Mouse (Mus musculus) megakaryocyte, embryonic 14.5 days (primary cell): ENCODE results near the gene Tll2. TPM values are rescaled to one million over a fixed set of nuclear protein-coding genes. Genes with fewer than 3 reads are reported as not detected.

ENCODE experiments used
- H3K27me3 ChIP-seq: replicated peaks from 2 replicates; pipeline ENCODE3; 2012; ENCODE audit warnings: inconsistent platforms
- H3K36me3 ChIP-seq: replicated peaks from 2 replicates; pipeline ENCODE3; 2012; ENCODE audit warnings: low read length, inconsistent platforms, mixed read lengths
- H3K4me1 ChIP-seq: 2 replicates; pipeline ENCODE4 v1.6.1; 2012; ENCODE audit warnings: inconsistent platforms
- H3K4me3 ChIP-seq: replicated peaks from 2 replicates; pipeline ENCODE3; 2012; ENCODE audit warnings: moderate library complexity, mild to moderate bottlenecking, inconsistent platforms
- H3K9me3 ChIP-seq: 2 replicates; pipeline ENCODE4 v1.6.1; 2012; ENCODE audit warnings: inconsistent platforms
- FLI1 ChIP-seq: IDR thresholded peaks from 2 replicates; pipeline ENCODE4 v1.6.1; 2012; ENCODE audit warnings: low read length, inconsistent platforms, mixed read lengths
- GATA1 ChIP-seq: IDR thresholded peaks from 3 replicates; pipeline ENCODE4 v1.6.1; 2012; ENCODE audit warnings: mixed read lengths, low read length, inconsistent platforms, borderline replicate concordance
- polyA plus RNA-seq: library from polyadenylated mRNA; stranded (reverse); fragments of >175 nt; gene quantifications from 2 replicates; pipeline ENCODE4 v1.2.3, GENCODE M21; 2012; ENCODE audit warnings: low replicate concordance; ENCODE audit not compliant: insufficient read depth

The Tll2 gene
- polyA plus RNA-seq, 1 experiment, result not detected

GRCm38 (mm10) chr19:41081589-41081988 lies 125.0 kb downstream of the Tll2 start:
- H3K27me3 ChIP-seq, result peaks cover 36% of the 10 kb centered on the region
- no peaks in the 10 kb centered on the region for H3K9me3 ChIP-seq
- no peak overlapping the region for H3K4me3 ChIP-seq
- peaks cover 22% of the 10 kb centered on the region for H3K4me1 ChIP-seq
- TF ChIP-seq GATA1 (no peak), FLI1 (no peak)
- no peaks in the 10 kb centered on the region for H3K36me3 ChIP-seq

DNA sequence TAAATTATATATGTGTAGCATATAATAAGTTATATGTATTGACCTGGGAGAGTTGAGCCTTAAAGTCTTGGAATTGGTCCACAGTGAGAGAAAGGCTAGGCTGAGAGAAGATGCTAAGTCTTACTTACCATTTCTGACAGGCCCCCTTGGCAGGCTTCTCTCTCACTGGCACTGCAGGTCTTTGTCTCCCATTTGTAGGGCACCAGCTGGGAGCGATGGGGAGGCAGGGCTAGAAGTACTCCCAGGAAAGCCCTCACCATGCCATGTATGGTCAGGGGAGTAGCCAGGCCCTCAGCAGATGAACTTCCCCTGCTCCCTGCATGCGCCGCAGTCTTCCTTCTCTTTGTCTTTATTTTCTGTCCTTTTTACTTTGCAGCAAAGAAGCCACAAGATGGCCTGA lies 129.7 kb downstream of the Tll2 start, which contains the start of gene Opalin:
Gene Opalin (minus strand): TSS at position 208 of the 400 bp plus-strand sequence.
- peaks cover 7% of the 10 kb centered on the region for H3K27me3 ChIP-seq
- H3K4me1 ChIP-seq, result peaks cover 16% of the 10 kb centered on the region
- TF ChIP-seq FLI1 (no peak), GATA1 (no peak)
- no peaks in the 10 kb centered on the region for H3K36me3 ChIP-seq
- no peaks in the 10 kb centered on the region for H3K9me3 ChIP-seq
- no peak within 1 kb of the TSS for H3K4me3 ChIP-seq

GRCm38 (mm10) chr19:41073746-41074455 lies 132.7 kb downstream of the Tll2 start:
- Histone ChIP-seq H3K9me3 (no peaks in the 10 kb centered on the region), H3K27me3 (peaks cover 14% of the 10 kb centered on the region), H3K4me3 (no peak overlapping the region), H3K4me1 (peaks cover 7% of the 10 kb centered on the region), H3K36me3 (no peaks in the 10 kb centered on the region)
- TF ChIP-seq GATA1 (no peak), FLI1 (no peak)

DNA sequence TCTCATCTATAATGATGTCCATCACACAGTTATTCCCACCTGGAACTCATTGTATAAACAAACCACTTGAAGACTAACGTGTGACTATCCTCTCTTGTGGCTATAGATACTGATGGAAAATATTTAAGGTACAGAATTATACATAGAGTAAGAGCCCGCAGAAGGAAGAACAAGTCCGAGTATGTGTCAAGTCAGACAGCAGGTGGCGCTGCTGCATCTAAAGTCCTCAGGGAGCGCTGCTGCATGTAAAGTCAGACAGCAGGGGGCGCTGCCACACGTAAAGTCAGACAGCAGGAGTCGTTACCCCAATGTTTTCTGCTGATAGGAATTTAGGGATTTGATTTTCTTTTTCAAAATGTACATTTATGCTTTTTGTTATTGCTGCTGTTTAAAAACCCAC lies 135.1 kb downstream of the Tll2 start:
- TF ChIP-seq GATA1 (no peak), FLI1 (no peak)
- Histone ChIP-seq H3K9me3 (peaks cover 5% of the 10 kb centered on the region; the same call in 1 of the 2 replicates), H3K36me3 (no peaks in the 10 kb centered on the region), H3K27me3 (peaks cover 23% of the 10 kb centered on the region), H3K4me1 (no peaks in the 10 kb centered on the region), H3K4me3 (no peak overlapping the region)

- peaks cover 8% of the 10 kb centered on the region; the same call in 1 of the 2 replicates for H3K9me3 ChIP-seq
- H3K4me3 ChIP-seq, result no peak overlapping the region
- TF ChIP-seq GATA1 (no peak), FLI1 (no peak)
- peaks cover 43% of the 10 kb centered on the region for H3K27me3 ChIP-seq
- H3K36me3 ChIP-seq, result no peaks in the 10 kb centered on the region
- peaks cover 3% of the 10 kb centered on the region; the same call in 1 of the 2 replicates for H3K4me1 ChIP-seq
These were observed 151.9 kb downstream of the Tll2 start for GRCm38 (mm10) chr19:41054702-41055101.

- no peak for TF ChIP-seq FLI1
- no peak for TF ChIP-seq GATA1
- Histone ChIP-seq H3K4me1 (peaks cover 3% of the 10 kb centered on the region; the same call in 1 of the 2 replicates), H3K9me3 (peaks cover 8% of the 10 kb centered on the region; the same call in 1 of the 2 replicates), H3K27me3 (peaks cover 41% of the 10 kb centered on the region), H3K4me3 (no peak overlapping the region), H3K36me3 (no peaks in the 10 kb centered on the region)
These were observed 153.1 kb downstream of the Tll2 start for GRCm38 (mm10) chr19:41053530-41053929.

- Histone ChIP-seq H3K36me3 (no peaks in the 10 kb centered on the region), H3K9me3 (peaks cover 8% of the 10 kb centered on the region; the same call in 1 of the 2 replicates)
- TF ChIP-seq GATA1 (no peak), FLI1 (no peak)
These were observed 154.4 kb downstream of the Tll2 start for GRCm38 (mm10) chr19:41052247-41052646.

DNA sequence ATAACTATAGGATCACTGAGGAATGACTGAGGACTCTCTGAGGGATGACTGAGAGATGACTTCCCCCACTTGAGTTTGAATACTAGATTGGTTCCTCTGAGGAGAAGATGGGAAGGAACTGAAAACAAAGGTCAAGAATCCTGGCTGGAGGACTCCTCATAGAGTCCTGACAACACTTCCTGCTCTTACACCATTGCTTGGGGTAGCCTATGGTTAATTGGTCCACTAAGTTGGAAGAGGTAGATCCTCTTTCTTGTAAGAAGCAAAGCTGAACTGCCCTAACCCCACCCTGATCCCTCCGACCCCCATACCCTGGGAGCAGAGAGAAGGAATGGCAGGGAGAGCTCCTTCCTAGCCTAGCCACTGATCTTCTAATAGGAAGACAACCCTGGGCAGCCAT lies 154.9 kb downstream of the Tll2 start:
- H3K4me3 ChIP-seq, result no peak overlapping the region
- TF ChIP-seq FLI1 (no peak), GATA1 (no peak)
- peaks cover 43% of the 10 kb centered on the region for H3K27me3 ChIP-seq
- H3K9me3 ChIP-seq, result peaks cover 8% of the 10 kb centered on the region; the same call in 1 of the 2 replicates
- H3K4me1 ChIP-seq, result peaks cover 3% of the 10 kb centered on the region; the same call in 1 of the 2 replicates
- no peaks in the 10 kb centered on the region for H3K36me3 ChIP-seq

More at GRCm38 (mm10) chr19:41052247-41052646, 154.4 kb downstream of the Tll2 start:
- peaks cover 3% of the 10 kb centered on the region; the same call in 1 of the 2 replicates for H3K4me1 ChIP-seq
- peaks cover 46% of the 10 kb centered on the region for H3K27me3 ChIP-seq
- H3K4me3 ChIP-seq, result no peak overlapping the region

- Histone ChIP-seq H3K4me3 (no peak overlapping the region), H3K4me1 (peaks cover 8% of the 10 kb centered on the region; the same call in 1 of the 2 replicates), H3K27me3 (peaks cover 39% of the 10 kb centered on the region), H3K9me3 (peaks cover 8% of the 10 kb centered on the region; the same call in 1 of the 2 replicates), H3K36me3 (no peaks in the 10 kb centered on the region)
- no peak for TF ChIP-seq GATA1
- TF ChIP-seq FLI1, result no peak
These were observed 158.5 kb downstream of the Tll2 start for GRCm38 (mm10) chr19:41048187-41048559.
